Mouse (Mus musculus) heart, embryonic 15.5 days (tissue): ENCODE measurements at regions not wholly inside any gene's neighbourhood (a gene's known extent, or its start where the extent isn't known, plus 50 kb on each side); places are given as distances from the start of the nearest gene placed in this dataset.
A peak's percentile ranks its signal among the peaks of the same experiment; 100 is the strongest.

Experiments
- ATAC-seq: fragments of 200-750 bp; cut with Nextera tagmentation; replicated peaks from 2 replicates; pipeline ENCODE4 v1.8.0; 2017; ENCODE audit warnings: low read depth, moderate TSS enrichment; ENCODE audit not compliant: insufficient number of reproducible peaks, insufficient read depth, low FRiP score
- H3K27ac ChIP-seq: fragments of 300-500 bp; sonication (generic); 2 replicates; pipeline ENCODE4 v1.5.1; 2015; ENCODE audit warnings: mild to moderate bottlenecking, inconsistent platforms
- H3K27me3 ChIP-seq: fragments of 300-500 bp; sonication (generic); 2 replicates; pipeline ENCODE4 v1.6.1; 2015; ENCODE audit warnings: inconsistent platforms
- H3K36me3 ChIP-seq: fragments of 300-500 bp; sonication (generic); 2 replicates; pipeline ENCODE4 v1.6.1; 2015; ENCODE audit warnings: mild to moderate bottlenecking, inconsistent platforms
- H3K4me1 ChIP-seq: fragments of 300-500 bp; sonication (generic); replicated peaks from 2 replicates; pipeline ENCODE4 v1.6.1; 2015; ENCODE audit warnings: inconsistent platforms
- H3K4me2 ChIP-seq: fragments of 300-500 bp; sonication (generic); 2 replicates; pipeline ENCODE4 v1.6.1; 2015; ENCODE audit warnings: inconsistent platforms, mild to moderate bottlenecking, moderate library complexity
- H3K4me3 ChIP-seq: fragments of 300-500 bp; sonication (generic); 2 replicates; pipeline ENCODE4 v1.5.1; 2015; ENCODE audit warnings: mild to moderate bottlenecking, inconsistent platforms
- H3K9ac ChIP-seq: fragments of 300-500 bp; sonication (generic); 2 replicates; pipeline ENCODE4 v1.6.1; 2015; ENCODE audit warnings: mild to moderate bottlenecking, inconsistent platforms
- H3K9me3 ChIP-seq: fragments of 300-500 bp; sonication (generic); replicated peaks from 2 replicates; pipeline ENCODE4 v1.6.1; 2016; ENCODE audit warnings: inconsistent platforms
- WGBS: fragments of 180-500 bp; shearing (Covaris S2); methylation state at CpG from one replicate; pipeline ENCODE4 v1.1.7; 2015; ENCODE audit warnings: mixed read lengths; 5-methylcytosine and 5-hydroxymethylcytosine counted together

GRCm38 (mm10) chrX:11924639-11925302 is 235.4 kb downstream of the Bcor start:
- peaks cover 5% of the 10 kb centered on the region for H3K27me3 ChIP-seq
- ATAC-seq: no peak
- H3K9ac ChIP-seq: no peak overlapping the region
- WGBS: 77% methylated on average over 3 of the region's 3 CpGs
- H3K9me3 ChIP-seq: no peaks in the 10 kb centered on the region
- H3K4me2 ChIP-seq: no peak overlapping the region
- no peak overlapping the region for H3K27ac ChIP-seq
- no peak overlapping the region for H3K4me3 ChIP-seq
- H3K4me1 ChIP-seq: no peaks in the 10 kb centered on the region; the same call in 1 of the 2 replicates
- H3K36me3 ChIP-seq: no peaks in the 10 kb centered on the region

GRCm38 (mm10) chrX:11926868-11927535 is 233.2 kb downstream of the Bcor start:
- H3K9me3 ChIP-seq: no peaks in the 10 kb centered on the region

GRCm38 (mm10) chrX:11929448-11929847 is 230.7 kb downstream of the Bcor start:
- no peaks in the 10 kb centered on the region for H3K9me3 ChIP-seq
- no peak for ATAC-seq
- H3K4me1 ChIP-seq: no peaks in the 10 kb centered on the region
- no peak overlapping the region for H3K4me3 ChIP-seq
- no peak overlapping the region for H3K4me2 ChIP-seq
- WGBS: 30% methylated on average over 6 of the region's 6 CpGs
- no peak overlapping the region for H3K27ac ChIP-seq
- H3K36me3 ChIP-seq: no peaks in the 10 kb centered on the region
- no peak overlapping the region for H3K9ac ChIP-seq
- H3K27me3 ChIP-seq: peaks cover 12% of the 10 kb centered on the region

More at GRCm38 (mm10) chrX:11926868-11927535, 233.2 kb downstream of the Bcor start:
- peaks cover 6% of the 10 kb centered on the region for H3K27me3 ChIP-seq
- no peak overlapping the region for H3K27ac ChIP-seq
- no peak overlapping the region for H3K4me2 ChIP-seq
- no peak overlapping the region for H3K4me3 ChIP-seq
- ATAC-seq: no peak
- no peak overlapping the region for H3K9ac ChIP-seq
- no peaks in the 10 kb centered on the region for H3K4me1 ChIP-seq
- H3K36me3 ChIP-seq: no peaks in the 10 kb centered on the region
- WGBS: 62% methylated on average over 10 of the region's 10 CpGs

- H3K9ac ChIP-seq: no peak overlapping the region
- H3K27ac ChIP-seq: no peak overlapping the region
- peaks cover 9% of the 10 kb centered on the region; the same call in 1 of the 2 replicates for H3K4me1 ChIP-seq
- no peak overlapping the region for H3K4me2 ChIP-seq
- no peaks in the 10 kb centered on the region for H3K9me3 ChIP-seq
- H3K4me3 ChIP-seq: no peak overlapping the region
- no peak for ATAC-seq
- no peaks in the 10 kb centered on the region for H3K36me3 ChIP-seq
- WGBS: 37% methylated on average over 9 of the region's 9 CpGs
- peaks cover 12% of the 10 kb centered on the region for H3K27me3 ChIP-seq
Observed at GRCm38 (mm10) chrX:11931432-11931831, 228.7 kb downstream of the Bcor start.

GRCm38 (mm10) chrX:11935337-11935736 is 224.8 kb downstream of the Bcor start:
- WGBS: 39% methylated on average over 5 of the region's 5 CpGs
- no peaks in the 10 kb centered on the region for H3K9me3 ChIP-seq
- no peak overlapping the region for H3K4me3 ChIP-seq
- H3K4me1 ChIP-seq: peaks cover 9% of the 10 kb centered on the region; the same call in 1 of the 2 replicates
- no peak overlapping the region for H3K27ac ChIP-seq
- H3K9ac ChIP-seq: no peak overlapping the region
- no peak for ATAC-seq
- H3K4me2 ChIP-seq: no peak overlapping the region
- H3K36me3 ChIP-seq: no peaks in the 10 kb centered on the region
- H3K27me3 ChIP-seq: peaks cover 6% of the 10 kb centered on the region; the same call in 1 of the 2 replicates

GRCm38 (mm10) chrX:11940246-11940645 is 219.9 kb downstream of the Bcor start:
- ATAC-seq: no peak
- Histone ChIP-seq H3K36me3 (no peaks in the 10 kb centered on the region), H3K9me3 (no peaks in the 10 kb centered on the region), H3K4me3 (no peak overlapping the region), H3K4me1 (peaks cover 12% of the 10 kb centered on the region), H3K9ac (no peak overlapping the region), H3K27ac (no peak overlapping the region), H3K4me2 (no peak overlapping the region), H3K27me3 (peaks cover 16% of the 10 kb centered on the region)
- WGBS: 76% methylated on average over 2 of the region's 2 CpGs

GRCm38 (mm10) chrX:11943367-11943766 is 216.8 kb downstream of the Bcor start:
- ATAC-seq: peak; percentile 55; the same call in 1 of the 2 replicates

GRCm38 (mm10) chrX:11944574-11944973 is 215.6 kb downstream of the Bcor start:
- ATAC-seq: no peak
- Histone ChIP-seq H3K9ac (no peak overlapping the region), H3K4me1 (peaks cover 7% of the 10 kb centered on the region), H3K4me3 (no peak overlapping the region), H3K4me2 (no peak overlapping the region), H3K36me3 (no peaks in the 10 kb centered on the region), H3K9me3 (no peaks in the 10 kb centered on the region), H3K27me3 (peaks cover 28% of the 10 kb centered on the region), H3K27ac (no peak overlapping the region)
- 50% methylated on average over 6 of the region's 6 CpGs for WGBS

More at GRCm38 (mm10) chrX:11943367-11943766, 216.8 kb downstream of the Bcor start:
- no peaks in the 10 kb centered on the region for H3K9me3 ChIP-seq
- H3K4me1 ChIP-seq: peaks cover 7% of the 10 kb centered on the region
- no peak overlapping the region for H3K27ac ChIP-seq
- H3K36me3 ChIP-seq: no peaks in the 10 kb centered on the region
- 30% methylated on average over 10 of the region's 10 CpGs for WGBS
- H3K4me2 ChIP-seq: no peak overlapping the region
- H3K9ac ChIP-seq: no peak overlapping the region
- H3K27me3 ChIP-seq: peaks cover 28% of the 10 kb centered on the region
- H3K4me3 ChIP-seq: no peak overlapping the region

- no peak overlapping the region for H3K9ac ChIP-seq
- ATAC-seq: no peak
- no peaks in the 10 kb centered on the region for H3K36me3 ChIP-seq
- H3K4me2 ChIP-seq: no peak overlapping the region
- WGBS: 55% methylated on average over 1 of the region's 1 CpGs
- H3K27me3 ChIP-seq: peaks cover 28% of the 10 kb centered on the region
- no peak overlapping the region for H3K27ac ChIP-seq
- H3K4me1 ChIP-seq: peaks cover 7% of the 10 kb centered on the region
- H3K9me3 ChIP-seq: no peaks in the 10 kb centered on the region
- H3K4me3 ChIP-seq: no peak overlapping the region
Observed at GRCm38 (mm10) chrX:11945280-11945679, 214.9 kb downstream of the Bcor start.

- no peak for ATAC-seq
- no peak overlapping the region for H3K4me3 ChIP-seq
- H3K36me3 ChIP-seq: no peaks in the 10 kb centered on the region
- H3K27me3 ChIP-seq: peaks cover 5% of the 10 kb centered on the region; the same call in 1 of the 2 replicates
- WGBS: 48% methylated on average over 2 of the region's 2 CpGs
- no peaks in the 10 kb centered on the region for H3K9me3 ChIP-seq
- H3K4me2 ChIP-seq: no peak overlapping the region
- H3K9ac ChIP-seq: no peak overlapping the region
- H3K4me1 ChIP-seq: no peaks in the 10 kb centered on the region
- no peak overlapping the region for H3K27ac ChIP-seq
Observed at GRCm38 (mm10) chrX:11952193-11952592, 208.0 kb downstream of the Bcor start.

- 51% methylated on average over 3 of the region's 3 CpGs for WGBS
- Histone ChIP-seq H3K4me1 (no peaks in the 10 kb centered on the region), H3K4me3 (no peak overlapping the region), H3K9me3 (no peaks in the 10 kb centered on the region), H3K27ac (no peak overlapping the region), H3K36me3 (no peaks in the 10 kb centered on the region), H3K9ac (no peak overlapping the region), H3K27me3 (0 out of 2 replicates have a peak, but pooled peaks cover 5% of the 10 kb centered on the region), H3K4me2 (no peak overlapping the region)
- no peak for ATAC-seq
Observed at GRCm38 (mm10) chrX:11956194-11956593, 204.0 kb downstream of the Bcor start.
